Mouse (Mus musculus) liver (tissue): ENCODE results near the gene Zfp423.

Experiments used
- DNase-seq: peaks from one replicate; pipeline ENCODE4 v3.0.0-alpha.2; 2020; ENCODE audit warnings: mixed read lengths

Gene Zfp423

DNA sequence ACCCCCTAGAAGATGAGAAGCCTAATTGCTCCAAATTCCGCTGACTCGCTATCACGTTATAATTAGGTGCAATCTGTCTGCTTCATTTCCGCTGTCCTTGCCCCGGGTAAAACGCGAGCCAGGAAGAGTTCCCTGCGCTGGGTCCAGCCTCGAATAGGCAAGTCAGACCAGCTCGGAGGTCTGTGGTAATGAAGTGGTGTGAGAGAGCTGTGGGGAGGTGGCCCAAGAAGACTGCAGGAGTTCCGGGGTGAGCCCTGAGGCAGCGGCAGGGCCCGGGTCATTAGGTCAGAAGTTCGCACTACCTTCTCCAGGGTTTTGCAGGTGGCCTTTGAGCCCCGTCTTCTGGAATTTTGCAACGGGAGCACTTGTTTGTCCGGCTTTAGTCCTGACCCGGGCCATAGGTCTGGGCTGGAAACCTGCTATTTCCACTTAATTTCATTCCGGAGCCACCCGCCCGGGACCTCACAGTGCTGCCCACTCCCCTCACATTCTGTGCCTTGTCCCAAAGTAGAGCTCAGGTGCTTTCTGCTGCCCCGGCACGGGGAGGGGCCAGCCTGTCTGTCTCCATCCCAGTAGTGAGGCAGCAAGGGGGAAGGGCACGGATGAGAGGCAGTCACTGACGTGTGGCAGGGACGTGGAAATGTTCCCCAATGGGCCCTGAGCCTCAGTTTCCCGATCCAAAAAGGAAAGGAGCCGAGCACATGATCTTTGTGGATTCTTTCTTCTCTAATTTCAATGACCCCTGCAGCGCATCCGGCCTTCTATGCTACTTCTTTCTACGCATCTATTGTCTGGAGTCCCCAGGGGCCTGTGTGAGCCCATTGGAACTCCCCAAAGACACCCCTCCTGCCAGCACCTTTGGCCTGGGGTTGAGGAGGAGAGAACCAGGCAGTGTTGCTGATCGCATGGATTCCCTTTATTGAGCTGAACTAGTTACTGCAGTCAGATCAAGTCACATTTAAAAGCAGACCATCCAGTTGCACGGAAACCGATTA, 298.2 kb downstream of the Zfp423 start:
- no peak for DNase-seq

GRCm38 (mm10) chr8:87660029-87660915, 299.1 kb downstream of the Zfp423 start:
- DNase-seq, result no peak

- no peak for DNase-seq
These were observed 301.9 kb downstream of the Zfp423 start for GRCm38 (mm10) chr8:87657488-87657887.

- DNase-seq, result peak; percentile 79
These were observed 302.7 kb downstream of the Zfp423 start for GRCm38 (mm10) chr8:87656484-87657230.

DNA sequence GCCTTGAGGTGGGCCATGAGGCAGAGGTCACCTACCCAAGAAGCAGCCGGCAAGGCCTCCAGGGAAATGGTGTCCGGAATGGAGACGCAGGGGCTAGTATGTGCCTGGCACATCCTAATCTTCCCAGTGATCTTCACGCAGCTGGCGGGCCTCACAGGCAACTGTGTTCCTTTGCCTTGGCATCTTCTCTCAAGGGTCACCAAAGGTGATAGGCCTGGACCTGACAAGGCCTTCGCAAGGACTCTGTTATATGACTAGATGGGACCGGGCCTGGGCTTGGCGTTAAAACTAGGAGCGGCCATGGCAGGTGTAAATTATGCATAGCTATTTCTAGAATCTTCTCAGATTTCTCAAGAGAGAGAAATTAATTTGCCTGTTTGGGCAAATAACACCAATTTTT, 303.4 kb downstream of the Zfp423 start:
- DNase-seq, result no peak

GRCm38 (mm10) chr8:87647781-87648180, 311.6 kb downstream of the Zfp423 start:
- no peak for DNase-seq

DNA sequence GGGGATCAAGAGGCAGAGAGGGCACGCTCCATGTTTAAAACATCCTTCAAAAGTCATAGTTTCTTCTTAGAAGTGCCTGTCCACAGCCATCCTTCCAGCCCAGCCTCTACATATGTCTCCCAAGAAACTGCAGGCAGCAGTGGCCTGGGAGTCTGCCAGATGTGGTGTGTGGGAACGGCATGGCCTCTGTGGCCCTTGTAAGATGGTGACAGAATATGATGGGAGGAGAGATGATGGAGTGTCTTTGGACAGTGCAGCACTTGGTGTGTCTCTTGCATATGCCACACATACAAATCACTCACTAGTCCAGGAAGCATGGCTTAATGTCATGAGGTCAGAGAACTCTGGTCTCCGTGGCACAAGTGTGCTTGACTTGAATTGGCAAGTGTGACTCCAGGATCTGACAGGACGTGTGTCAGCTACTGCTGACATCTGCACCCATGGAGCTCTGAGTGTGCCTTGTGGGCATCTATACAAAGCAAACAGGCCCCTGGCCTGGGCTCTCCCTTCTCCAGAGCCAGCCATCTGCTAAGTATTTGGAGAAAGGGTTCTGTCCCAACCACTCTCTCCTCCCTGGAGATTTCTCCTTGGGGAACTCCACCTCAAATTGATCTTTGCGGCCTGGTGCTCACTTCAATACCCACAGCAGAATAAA, 313.4 kb downstream of the Zfp423 start:
- no peak for DNase-seq

DNA sequence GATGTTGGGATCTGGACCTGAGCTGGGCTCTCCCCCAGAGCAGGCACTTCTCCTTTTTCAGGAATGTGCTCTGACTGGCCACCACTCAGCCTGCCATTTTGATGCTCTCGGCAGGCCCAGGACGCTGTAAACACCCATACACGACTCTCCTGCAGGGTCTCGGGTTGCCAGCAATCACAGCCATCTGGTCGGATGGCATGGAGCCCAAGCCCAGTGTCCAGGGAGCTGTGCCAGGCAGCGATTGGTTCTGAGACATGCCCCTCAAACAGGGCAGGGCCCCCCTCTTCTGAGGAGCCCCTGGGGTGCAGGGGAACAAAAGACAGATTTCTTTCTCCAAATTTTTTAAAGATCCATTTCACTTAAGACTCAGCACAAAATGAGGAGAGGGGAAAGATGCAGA, 314.0 kb downstream of the Zfp423 start:
- DNase-seq, result no peak

DNA sequence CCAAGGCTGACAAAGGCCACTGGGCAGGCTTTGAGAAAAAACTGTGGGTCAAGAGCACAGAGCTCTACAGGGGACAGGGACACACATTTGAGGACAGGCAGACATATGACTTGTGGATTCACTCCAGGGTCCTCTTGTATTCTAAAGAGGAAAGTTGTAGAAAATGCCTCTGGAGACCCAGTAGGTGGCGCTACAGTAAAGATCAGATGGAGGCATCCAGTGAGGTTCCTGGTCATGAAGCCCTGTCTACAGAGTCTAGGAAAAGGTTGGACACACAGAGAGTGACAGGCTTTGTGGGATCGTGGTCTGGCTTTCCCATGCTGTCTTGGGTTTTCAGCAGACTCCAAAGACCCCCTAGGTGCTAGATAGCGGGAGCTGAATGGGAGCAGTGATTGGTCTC, 318.5 kb downstream of the Zfp423 start:
- DNase-seq, result no peak

GRCm38 (mm10) chr8:87636226-87636742, 323.1 kb downstream of the Zfp423 start:
- no peak for DNase-seq

DNA sequence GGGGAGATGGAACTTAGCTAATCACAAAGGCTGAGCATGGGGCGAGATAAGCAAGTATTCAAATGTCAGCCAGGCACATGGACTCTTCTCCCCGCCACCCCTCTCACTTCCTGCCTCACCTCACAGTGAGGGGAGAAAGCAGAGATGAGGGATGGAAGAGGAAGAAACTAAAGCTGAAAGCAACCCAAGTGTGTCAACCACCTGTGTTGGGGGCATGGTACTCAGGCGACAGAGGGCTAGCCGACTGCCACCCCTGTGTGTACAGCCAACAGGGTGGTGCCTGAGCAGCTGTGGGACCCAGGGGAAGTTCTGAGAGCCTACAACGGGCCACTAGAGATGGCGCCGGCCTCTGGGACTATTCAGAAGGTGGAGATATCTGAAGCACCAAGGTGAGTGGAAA, 327.6 kb downstream of the Zfp423 start:
- DNase-seq, result no peak

DNA sequence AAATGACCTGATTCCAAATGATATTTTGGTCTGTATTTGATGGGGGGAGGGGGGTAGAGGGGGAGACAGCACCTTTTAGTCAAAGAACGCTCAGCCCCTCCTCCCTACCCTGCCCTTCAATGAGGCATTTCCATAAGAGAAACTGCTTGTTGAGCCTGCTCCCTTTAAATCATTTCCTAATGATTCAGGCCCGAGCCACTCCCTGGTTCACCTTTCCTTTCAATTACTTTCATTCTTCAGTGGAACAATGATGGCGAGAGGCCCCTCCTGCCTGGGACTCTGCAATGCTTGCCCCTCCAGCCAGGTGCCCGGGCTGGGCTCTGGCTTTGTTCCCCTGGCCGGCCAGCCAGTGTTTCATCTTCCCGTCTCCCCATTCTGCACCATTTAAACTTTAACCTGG, 329.7 kb downstream of the Zfp423 start:
- DNase-seq, result no peak

GRCm38 (mm10) chr8:87621181-87621580, 338.2 kb downstream of the Zfp423 start:
- no peak for DNase-seq

GRCm38 (mm10) chr8:87620225-87620624, 339.2 kb downstream of the Zfp423 start:
- no peak for DNase-seq

GRCm38 (mm10) chr8:87619529-87619928, 339.9 kb downstream of the Zfp423 start:
- DNase-seq, result no peak

- DNase-seq, result no peak
These were observed 340.3 kb downstream of the Zfp423 start for GRCm38 (mm10) chr8:87619118-87619517.

- DNase-seq, result no peak
These were observed 345.7 kb downstream of the Zfp423 start for GRCm38 (mm10) chr8:87613701-87614100.
